Comparison of ENCODE assay signal across 11 mouse cellular contexts in genomic region chr7:30099297-30099696, GRCm38 (mm10). TPM values are rescaled to one million over a fixed set of nuclear protein-coding genes. Genes with fewer than 3 reads are reported as not detected.
DNase-seq lines count a peak whose midpoint lies in the region; ATAC-seq lines count a peak whose summit lies in the region.
"Had no signal": no experiment of that assay in that cellular context is flagged by ENCODE, and none has a peak within 500 bp of the region (broad histone marks: within the 10 kb centered on the region; RNA-seq: fewer than 3 reads in every experiment).

No protein-coding gene starts in this region.

- peak overlapping the region; percentile 5; the same call in 1 of the 2 replicates for H3K4me2 ChIP-seq in forebrain, embryonic 16.5 days (ENCODE audit: low read length)
- no peak overlapping the region for H3K4me2 ChIP-seq in neural tube, embryonic 15.5 days
- H3K4me2 ChIP-seq: stomach, embryonic 15.5 days had no signal

- H3K27ac ChIP-seq in forebrain, embryonic 16.5 days (ENCODE audit: low read length): peak overlapping the region; percentile 58
- H3K27ac ChIP-seq in forebrain, embryonic 10.5 days: no peak overlapping the region
- H3K27ac ChIP-seq in embryonic facial prominence, embryonic 10.5 days (replicated peaks): no peak overlapping the region
- H3K27ac ChIP-seq in neural tube, embryonic 15.5 days (replicated peaks): no peak overlapping the region
- H3K27ac ChIP-seq: stomach, embryonic 15.5 days had no signal

- H3K36me3 ChIP-seq in forebrain, embryonic 16.5 days (ENCODE audit: control insufficient read depth, insufficient read depth): peaks cover 30% of the 10 kb centered on the region
- peaks cover 73% of the 10 kb centered on the region for H3K36me3 ChIP-seq in forebrain, embryonic 10.5 days (replicated peaks)
- peaks cover 75% of the 10 kb centered on the region for H3K36me3 ChIP-seq in embryonic facial prominence, embryonic 10.5 days (replicated peaks)
- peaks cover 47% of the 10 kb centered on the region for H3K36me3 ChIP-seq in neural tube, embryonic 15.5 days

- H3K27me3 ChIP-seq in forebrain, embryonic 16.5 days (replicated peaks; ENCODE audit: control insufficient read depth, insufficient read depth, low read length): no peaks in the 10 kb centered on the region
- no peaks in the 10 kb centered on the region for H3K27me3 ChIP-seq in forebrain, embryonic 10.5 days (ENCODE audit: poor library complexity, severe bottlenecking)
- no peaks in the 10 kb centered on the region for H3K27me3 ChIP-seq in embryonic facial prominence, embryonic 10.5 days (replicated peaks; ENCODE audit: low read depth, poor library complexity, severe bottlenecking)
- H3K27me3 ChIP-seq in neural tube, embryonic 15.5 days (replicated peaks): no peaks in the 10 kb centered on the region
- H3K27me3 ChIP-seq: stomach, embryonic 15.5 days had no signal

- 74% methylated on average over 13 of the region's 13 CpGs for WGBS in forebrain, embryonic 16.5 days
- 96% methylated on average over 13 of the region's 13 CpGs for WGBS in forebrain, embryonic 10.5 days
- WGBS in embryonic facial prominence, embryonic 10.5 days: 96% methylated on average over 13 of the region's 13 CpGs
- whole genome bisulfite sequencing in neural tube, embryonic 15.5 days: 93% methylated on average over 13 of the region's 13 CpGs

- 0 out of 2 replicates have a peak overlapping the region, but pooled peaks have one; percentile 7 for H3K4me3 ChIP-seq in forebrain, embryonic 16.5 days (replicated peaks; ENCODE audit: low read length)
- no peak overlapping the region for H3K4me3 ChIP-seq in forebrain, embryonic 10.5 days
- no peak overlapping the region for H3K4me3 ChIP-seq in embryonic facial prominence, embryonic 10.5 days
- H3K4me3 ChIP-seq in neural tube, embryonic 15.5 days (replicated peaks): no peak overlapping the region
- H3K4me3 ChIP-seq: stomach, embryonic 15.5 days had no signal

- no peaks in the 10 kb centered on the region for H3K9me3 ChIP-seq in forebrain, embryonic 16.5 days (ENCODE audit: control insufficient read depth, low read length)
- H3K9me3 ChIP-seq in forebrain, embryonic 10.5 days: peaks cover 30% of the 10 kb centered on the region
- H3K9me3 ChIP-seq in embryonic facial prominence, embryonic 10.5 days: peaks cover 25% of the 10 kb centered on the region
- H3K9me3 ChIP-seq in neural tube, embryonic 15.5 days (replicated peaks): 0 out of 2 replicates have a peak, but pooled peaks cover 6% of the 10 kb centered on the region
- H3K9me3 ChIP-seq: stomach, embryonic 15.5 days had no signal

- no peak for DNase-seq in forebrain, embryonic 10.5 days (ENCODE audit: extremely low spot score, low spot score)
- peak; percentile 83 for DNase-seq in left cerebral cortex, postnatal 36 days (ENCODE audit: low spot score in 2 of 2)
- no peak for DNase-seq in embryonic facial prominence, embryonic 10.5 days (ENCODE audit: low spot score)
- no peak for DNase-seq in embryo, embryonic 11 days

- H3K9ac ChIP-seq in forebrain, embryonic 16.5 days (replicated peaks; ENCODE audit: low read depth, low read length): no peak overlapping the region
- H3K9ac ChIP-seq in neural tube, embryonic 15.5 days (replicated peaks): no peak overlapping the region
- H3K9ac ChIP-seq: stomach, embryonic 15.5 days had no signal

- peaks cover 17% of the 10 kb centered on the region for H3K4me1 ChIP-seq in forebrain, embryonic 16.5 days (replicated peaks; ENCODE audit: control insufficient read depth, insufficient read depth, low read length)
- peaks cover 16% of the 10 kb centered on the region for H3K4me1 ChIP-seq in forebrain, embryonic 10.5 days
- H3K4me1 ChIP-seq in embryonic facial prominence, embryonic 10.5 days: peaks cover 8% of the 10 kb centered on the region
- H3K4me1 ChIP-seq in neural tube, embryonic 15.5 days: peaks cover 24% of the 10 kb centered on the region

- ATAC-seq in forebrain, embryonic 16.5 days: no peak
- ATAC-seq in CD4-positive, CD25-positive, alpha-beta regulatory T cell, adult 4 months: peak; percentile 75
- ATAC-seq in frontal cortex, adult (ENCODE audit: low TSS enrichment): peak; percentile 27; the same call in 1 of the 2 replicates
- no peak for ATAC-seq in neural tube, embryonic 15.5 days (ENCODE audit: low FRiP score)

- intact Hi-C loops in left cerebral cortex, postnatal 36 days (cut with DNase I): loop anchor here (2.0 kb wide), 1 partner anchor 22 kb away; the partner anchor contains the start of gene Zfp382

RNA-seq across cellular contexts. Expression of gene Zfp260, which starts 4.7 kb away (rescaled TPM):
- 112 and 137 TPM in 2 replicates for polyA plus RNA-seq in forebrain, embryonic 16.5 days (2015; fragmentation: Nextera tagmentation; extraction: Ambion mirVana)
- 104 TPM in 2 replicates for polyA plus RNA-seq in forebrain, embryonic 10.5 days (2016; fragmentation: Nextera tagmentation; extraction: Ambion mirVana)
- polyA plus RNA-seq in CD4-positive, CD25-positive, alpha-beta regulatory T cell, adult 4 months (2017; shearing (Covaris generic)): 10 to 100 TPM; 74.8 to 96.0 TPM
- total RNA-seq in left cerebral cortex, postnatal 36 days (2021): 10 to 100 TPM; 65.6 to 70.4 TPM
- polyA plus RNA-seq in embryonic facial prominence, embryonic 10.5 days (2016; fragmentation: Nextera tagmentation; extraction: Ambion mirVana): 119 and 127 TPM in 2 replicates
- polyA plus RNA-seq in neural tube, embryonic 15.5 days (2015; fragmentation: Nextera tagmentation; extraction: Ambion mirVana): 78.0 and 82.0 TPM in 2 replicates

RNA-seq across cellular contexts. Expression of gene Zfp566, which starts 9.0 kb away (rescaled TPM):
- polyA plus RNA-seq in forebrain, embryonic 16.5 days (2015; fragmentation: Nextera tagmentation; extraction: Ambion mirVana): 20.6 and 22.1 TPM in 2 replicates
- polyA plus RNA-seq in forebrain, embryonic 10.5 days (2016; fragmentation: Nextera tagmentation; extraction: Ambion mirVana): 17.3 and 18.1 TPM in 2 replicates
- polyA plus RNA-seq in CD4-positive, CD25-positive, alpha-beta regulatory T cell, adult 4 months (2017; shearing (Covaris generic)): 10 to 100 TPM; 11.6 to 12.0 TPM
- 1 to 10 TPM; 7.5 to 7.6 TPM for total RNA-seq in left cerebral cortex, postnatal 36 days (2021)
- polyA plus RNA-seq in embryonic facial prominence, embryonic 10.5 days (2016; fragmentation: Nextera tagmentation; extraction: Ambion mirVana): 20.0 and 21.0 TPM in 2 replicates
- polyA plus RNA-seq in neural tube, embryonic 15.5 days (2015; fragmentation: Nextera tagmentation; extraction: Ambion mirVana): 13.2 and 15.6 TPM in 2 replicates

RNA-seq across cellular contexts. Expression of gene Gm26920, which starts 9.1 kb away (rescaled TPM):
- polyA plus RNA-seq in forebrain, embryonic 16.5 days (2015; fragmentation: Nextera tagmentation; extraction: Ambion mirVana): 2.5 and 3.3 TPM in 2 replicates
- polyA plus RNA-seq in forebrain, embryonic 10.5 days (2016; fragmentation: Nextera tagmentation; extraction: Ambion mirVana): 2.2 and 2.8 TPM in 2 replicates
- 1 to 10 TPM; 1.5 to 3.6 TPM for polyA plus RNA-seq in CD4-positive, CD25-positive, alpha-beta regulatory T cell, adult 4 months (2017; shearing (Covaris generic))
- total RNA-seq in left cerebral cortex, postnatal 36 days (2021): 1 to 10 TPM in 1 of 2 experiments, not detected in 1; 1.1 TPM
- 1.6 and 4.8 TPM in 2 replicates for polyA plus RNA-seq in embryonic facial prominence, embryonic 10.5 days (2016; fragmentation: Nextera tagmentation; extraction: Ambion mirVana)
- 1.3 and 1.9 TPM in 2 replicates for polyA plus RNA-seq in neural tube, embryonic 15.5 days (2015; fragmentation: Nextera tagmentation; extraction: Ambion mirVana)
- polyA plus RNA-seq: G1E; liver, embryonic 16.5 days had no signal

RNA-seq across cellular contexts. Expression of gene Zfp382, which starts 22.4 kb away (rescaled TPM):
- polyA plus RNA-seq in forebrain, embryonic 16.5 days (2015; fragmentation: Nextera tagmentation; extraction: Ambion mirVana): 30.6 and 32.5 TPM in 2 replicates
- 10.7 and 11.5 TPM in 2 replicates for polyA plus RNA-seq in forebrain, embryonic 10.5 days (2016; fragmentation: Nextera tagmentation; extraction: Ambion mirVana)
- 10 to 100 TPM; 13.2 to 20.3 TPM for polyA plus RNA-seq in CD4-positive, CD25-positive, alpha-beta regulatory T cell, adult 4 months (2017; shearing (Covaris generic))
- 10 to 100 TPM; 29.9 to 38.4 TPM for total RNA-seq in left cerebral cortex, postnatal 36 days (2021)
- polyA plus RNA-seq in embryonic facial prominence, embryonic 10.5 days (2016; fragmentation: Nextera tagmentation; extraction: Ambion mirVana): 9.7 and 11.4 TPM in 2 replicates
- polyA plus RNA-seq in neural tube, embryonic 15.5 days (2015; fragmentation: Nextera tagmentation; extraction: Ambion mirVana): 20.4 and 20.9 TPM in 2 replicates

RNA-seq across cellular contexts. Expression of gene Zfp82, which starts 26.6 kb away (rescaled TPM):
- 16.4 and 17.5 TPM in 2 replicates for polyA plus RNA-seq in forebrain, embryonic 16.5 days (2015; fragmentation: Nextera tagmentation; extraction: Ambion mirVana)
- 5.9 and 6.4 TPM in 2 replicates for polyA plus RNA-seq in forebrain, embryonic 10.5 days (2016; fragmentation: Nextera tagmentation; extraction: Ambion mirVana)
- polyA plus RNA-seq in CD4-positive, CD25-positive, alpha-beta regulatory T cell, adult 4 months (2017; shearing (Covaris generic)): 10 to 100 TPM in 1 of 2 experiments, 1 to 10 TPM in 1; 8.6 to 11.9 TPM
- total RNA-seq in left cerebral cortex, postnatal 36 days (2021): 1 to 10 TPM; 3.4 to 4.5 TPM
- 5.6 and 6.4 TPM in 2 replicates for polyA plus RNA-seq in embryonic facial prominence, embryonic 10.5 days (2016; fragmentation: Nextera tagmentation; extraction: Ambion mirVana)
- 10.6 and 10.9 TPM in 2 replicates for polyA plus RNA-seq in neural tube, embryonic 15.5 days (2015; fragmentation: Nextera tagmentation; extraction: Ambion mirVana)

Comparison
In these comparisons a context has a peak if more than half of its experiments do, and no peak if none do; other contexts are left out.
1. ATAC-seq: peak in CD4-positive, CD25-positive, alpha-beta regulatory T cell, adult 4 months (single experiment) and frontal cortex, adult (single experiment); none in forebrain, embryonic 16.5 days (single experiment) and neural tube, embryonic 15.5 days (single experiment).
2. DNase-seq: peak in left cerebral cortex, postnatal 36 days (2 of 2); none in forebrain, embryonic 10.5 days (single experiment), embryonic facial prominence, embryonic 10.5 days (single experiment) and embryo, embryonic 11 days (single experiment).